Mouse (Mus musculus) B cell, adult 67 days (primary cell): ENCODE data around the gene Fasl. TPM values are rescaled to one million over a fixed set of nuclear protein-coding genes. Genes with fewer than 3 reads are reported as not detected.

Experiments
- total RNA-seq, 2 experiments: library from RNA; stranded (reverse); gene quantifications; 4 replicates each; pipeline ENCODE4 v1.2.4; 2023

Gene Fasl
- total RNA-seq = under 1 TPM in 1 of 2 experiments, not detected in 1; 0.38 TPM

GRCm38 (mm10) chr1:161788339-161788738, at the start of gene Fasl:
Fasl (minus strand) TSS chr1:161788495.

Other genes with a start within 250 kb of the Fasl start
- 100 to 1,000 TPM; 116 to 139 TPM for gene Suco, start 88.2 kb upstream of the Fasl start, total RNA-seq
- 10 to 100 TPM; 13.7 to 15.9 TPM for gene Pigc, start 180.7 kb upstream of the Fasl start, total RNA-seq
- not detected for gene 4930558K02Rik, start 191.1 kb upstream of the Fasl start, total RNA-seq